Mouse (Mus musculus): ENCODE results near the gene Amigo2.
"Not testable (repeated sequence)": the region's sequence is repeated elsewhere in the genome, so short reads cannot be mapped to it uniquely, and the experiment has no call there.

The Amigo2 gene

GRCm38 (mm10) chr15:97229494-97230077, 17.5 kb downstream of the Amigo2 start:
- DNase-seq (ENCODE audit: low read depth in 1 of 2, low spot score in 2 of 2): no peak

- DNase-seq (ENCODE audit: low read depth in 1 of 2, low spot score in 2 of 2): no peak
These were observed 23.1 kb downstream of the Amigo2 start for GRCm38 (mm10) chr15:97224003-97224402.

GRCm38 (mm10) chr15:97223431-97223830, 23.7 kb downstream of the Amigo2 start:
- no peak for DNase-seq (ENCODE audit: low read depth in 1 of 2, low spot score in 2 of 2)

- DNase-seq (ENCODE audit: low read depth in 1 of 2, low spot score in 2 of 2): no peak
These were observed 30.2 kb downstream of the Amigo2 start for GRCm38 (mm10) chr15:97216843-97217242.

- no peak for DNase-seq (ENCODE audit: low read depth in 1 of 2, low spot score in 2 of 2)
These were observed 34.3 kb downstream of the Amigo2 start for GRCm38 (mm10) chr15:97212501-97213477.

- DNase-seq (ENCODE audit: low read depth in 1 of 2, low spot score in 2 of 2): not testable (repeated sequence)
These were observed 37.3 kb downstream of the Amigo2 start for GRCm38 (mm10) chr15:97209754-97210153.

- no peak for DNase-seq (ENCODE audit: low read depth in 1 of 2, low spot score in 2 of 2)
These were observed 40.6 kb downstream of the Amigo2 start for GRCm38 (mm10) chr15:97206506-97206905.

GRCm38 (mm10) chr15:97205776-97206175, 41.3 kb downstream of the Amigo2 start:
- DNase-seq (ENCODE audit: low read depth in 1 of 2, low spot score in 2 of 2): no peak

GRCm38 (mm10) chr15:97204889-97205288, 42.2 kb downstream of the Amigo2 start:
- DNase-seq (ENCODE audit: low read depth in 1 of 2, low spot score in 2 of 2): no peak

GRCm38 (mm10) chr15:97196644-97197043, 50.4 kb downstream of the Amigo2 start:
- DNase-seq (ENCODE audit: low read depth in 1 of 2, low spot score in 2 of 2): no peak

- no peak for DNase-seq (ENCODE audit: low read depth in 1 of 2, low spot score in 2 of 2)
These were observed 51.5 kb downstream of the Amigo2 start for GRCm38 (mm10) chr15:97195628-97196027.

Measured in monocyte, adult 2 months (primary cell).